Mouse (Mus musculus): Measurements from ENCODE around the gene Elf2. TPM values are rescaled to one million over a fixed set of nuclear protein-coding genes. Genes with fewer than 3 reads are reported as not detected.

The Elf2 gene
- polyA plus RNA-seq, 1 experiment from 2014 or later, result 56.2 TPM

- Histone ChIP-seq H3K9me3 (replicated peaks; ENCODE audit: low read length) (no peaks in the 10 kb centered on the region), H3K4me2 (ENCODE audit: low read length) (peak overlapping the region; percentile 88), H3K9ac (ENCODE audit: low read depth, low read length) (peak overlapping the region; percentile 40; the same call in 1 of the 2 replicates), H3K27ac (peak overlapping the region; percentile 60; the same call in 1 of the 2 replicates), H3K4me3 (replicated peaks; ENCODE audit: low read depth, low read length) (peak overlapping the region; percentile 36), H3K4me1 (replicated peaks; ENCODE audit: insufficient read depth, low read length) (0 out of 2 replicates have a peak, but pooled peaks cover 4% of the 10 kb centered on the region), H3K27me3 (ENCODE audit: insufficient read depth, low read length) (no peaks in the 10 kb centered on the region), H3K36me3 (ENCODE audit: insufficient read depth, low read length) (no peaks in the 10 kb centered on the region)
- DNase-seq (ENCODE audit: low spot score) (peak; percentile 96), ATAC-seq (replicated peaks; ENCODE audit: low FRiP score, low read depth) (peak; percentile 82)
- 3% methylated on average over 31 of the region's 31 CpGs for WGBS
- peak; percentile 92 for TF ChIP-seq CTCF (IDR thresholded peaks at IDR 0.05; ENCODE audit: low read depth)
Measured at GRCm38 (mm10) chr3:51364703-51365516, 24.4 kb upstream of the Elf2 start.

GRCm38 (mm10) chr3:51361066-51361465, 20.6 kb upstream of the Elf2 start:
- Histone ChIP-seq H3K9ac (ENCODE audit: low read depth, low read length) (no peak overlapping the region), H3K4me1 (replicated peaks; ENCODE audit: insufficient read depth, low read length) (0 out of 2 replicates have a peak, but pooled peaks cover 4% of the 10 kb centered on the region), H3K36me3 (ENCODE audit: insufficient read depth, low read length) (no peaks in the 10 kb centered on the region), H3K4me2 (ENCODE audit: low read length) (no peak overlapping the region), H3K27ac (no peak overlapping the region), H3K4me3 (replicated peaks; ENCODE audit: low read depth, low read length) (no peak overlapping the region), H3K27me3 (ENCODE audit: insufficient read depth, low read length) (no peaks in the 10 kb centered on the region), H3K9me3 (replicated peaks; ENCODE audit: low read length) (no peaks in the 10 kb centered on the region)
- peak; percentile 77 for DNase-seq (ENCODE audit: low spot score)
- ATAC-seq (replicated peaks; ENCODE audit: low FRiP score, low read depth), result no peak; the same call in 1 of the 2 replicates
- TF ChIP-seq CTCF (IDR thresholded peaks at IDR 0.05; ENCODE audit: low read depth), result no peak
- WGBS, result 19% methylated on average over 9 of the region's 9 CpGs

GRCm38 (mm10) chr3:51359558-51360307, 19.3 kb upstream of the Elf2 start:
- Histone ChIP-seq H3K9ac (ENCODE audit: low read depth, low read length) (no peak overlapping the region), H3K4me1 (replicated peaks; ENCODE audit: insufficient read depth, low read length) (no peaks in the 10 kb centered on the region), H3K4me2 (ENCODE audit: low read length) (peak overlapping the region; percentile 87; the same call in 1 of the 2 replicates), H3K36me3 (ENCODE audit: insufficient read depth, low read length) (no peaks in the 10 kb centered on the region), H3K9me3 (replicated peaks; ENCODE audit: low read length) (no peaks in the 10 kb centered on the region), H3K27me3 (ENCODE audit: insufficient read depth, low read length) (no peaks in the 10 kb centered on the region), H3K4me3 (replicated peaks; ENCODE audit: low read depth, low read length) (no peak overlapping the region), H3K27ac (no peak overlapping the region)
- ATAC-seq (replicated peaks; ENCODE audit: low FRiP score, low read depth) (no peak), DNase-seq (ENCODE audit: low spot score) (no peak)
- WGBS, result 38% methylated on average over 14 of the region's 14 CpGs
- TF ChIP-seq CTCF (IDR thresholded peaks at IDR 0.05; ENCODE audit: low read depth), result no peak

- Histone ChIP-seq H3K4me3 (replicated peaks; ENCODE audit: low read depth, low read length) (peak overlapping the region; percentile 58), H3K36me3 (ENCODE audit: insufficient read depth, low read length) (no peaks in the 10 kb centered on the region), H3K27me3 (ENCODE audit: insufficient read depth, low read length) (no peaks in the 10 kb centered on the region), H3K9me3 (replicated peaks; ENCODE audit: low read length) (no peaks in the 10 kb centered on the region), H3K4me1 (replicated peaks; ENCODE audit: insufficient read depth, low read length) (no peaks in the 10 kb centered on the region), H3K9ac (ENCODE audit: low read depth, low read length) (peak overlapping the region; percentile 54), H3K27ac (no peak overlapping the region), H3K4me2 (ENCODE audit: low read length) (peak overlapping the region; percentile 87)
- WGBS, result under 1% methylated on average over 50 of the region's 50 CpGs
- TF ChIP-seq CTCF (IDR thresholded peaks at IDR 0.05; ENCODE audit: low read depth), result no peak
- DNase-seq (ENCODE audit: low spot score) (peak; percentile 78), ATAC-seq (replicated peaks; ENCODE audit: low FRiP score, low read depth) (peak; percentile 76)
Measured at GRCm38 (mm10) chr3:51358660-51359557, 18.4 kb upstream of the Elf2 start.

DNA sequence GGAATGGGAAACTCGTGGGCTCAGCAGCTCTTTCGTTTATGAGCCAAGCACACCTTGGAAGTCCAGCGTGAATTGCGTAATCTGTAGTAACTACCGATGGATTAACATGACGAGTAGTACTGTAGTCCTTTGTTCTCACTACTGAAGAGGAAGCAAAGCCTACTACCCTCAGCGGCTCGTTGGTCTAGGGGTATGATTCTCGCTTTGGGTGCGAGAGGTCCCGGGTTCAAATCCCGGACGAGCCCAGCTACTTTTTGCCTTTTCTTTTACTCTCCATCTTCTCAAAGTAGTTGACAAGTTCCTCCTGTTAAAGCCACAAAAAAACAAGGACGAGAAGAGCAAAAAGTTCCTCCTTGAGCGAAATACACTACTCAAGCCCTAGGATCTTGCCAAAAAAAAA, 17.7 kb upstream of the Elf2 start:
- Histone ChIP-seq H3K9ac (ENCODE audit: low read depth, low read length) (no peak overlapping the region), H3K4me1 (replicated peaks; ENCODE audit: insufficient read depth, low read length) (no peaks in the 10 kb centered on the region), H3K4me3 (replicated peaks; ENCODE audit: low read depth, low read length) (peak overlapping the region; percentile 58), H3K27me3 (ENCODE audit: insufficient read depth, low read length) (no peaks in the 10 kb centered on the region), H3K4me2 (ENCODE audit: low read length) (peak overlapping the region; percentile 87), H3K9me3 (replicated peaks; ENCODE audit: low read length) (no peaks in the 10 kb centered on the region), H3K27ac (no peak overlapping the region), H3K36me3 (ENCODE audit: insufficient read depth, low read length) (no peaks in the 10 kb centered on the region)
- no peak for TF ChIP-seq CTCF (IDR thresholded peaks at IDR 0.05; ENCODE audit: low read depth)
- 3% methylated on average over 15 of the region's 15 CpGs for WGBS
- ATAC-seq (replicated peaks; ENCODE audit: low FRiP score, low read depth) (0 out of 2 replicates have a peak, but pooled peaks have one; percentile 44), DNase-seq (ENCODE audit: low spot score) (peak; percentile 61)
